Mouse (Mus musculus) embryonic fibroblast, embryonic 13.5 days (primary cell): ENCODE measurements around the gene Smyd3. TPM values are rescaled to one million over a fixed set of nuclear protein-coding genes. Genes with fewer than 3 reads are reported as not detected.

ENCODE experiments used
- H3K27ac ChIP-seq: 2 replicates; pipeline ENCODE4 v1.5.1; 2012; ENCODE audit warnings: low read length, control low read depth, inconsistent platforms; ENCODE audit not compliant: insufficient read depth
- H3K4me1 ChIP-seq: 2 replicates; pipeline ENCODE4 v1.6.1; 2011; ENCODE audit warnings: low read length; ENCODE audit not compliant: control insufficient read depth, insufficient read depth
- H3K4me3 ChIP-seq: 2 replicates; pipeline ENCODE4 v1.5.1; 2011; ENCODE audit warnings: mild to moderate bottlenecking, control low read depth, low read length; ENCODE audit not compliant: insufficient read depth
- CTCF ChIP-seq: IDR thresholded peaks from 2 replicates; pipeline ENCODE4 v1.5.1; 2011; ENCODE audit warnings: mild to moderate bottlenecking, control low read depth, low read length, moderate library complexity, borderline replicate concordance; ENCODE audit not compliant: insufficient read depth
- POLR2A ChIP-seq: IDR thresholded peaks from 2 replicates; pipeline ENCODE4 v1.6.1; 2011; ENCODE audit warnings: low read depth, mild to moderate bottlenecking, control low read depth, low read length, moderate library complexity
- polyA plus RNA-seq: library from polyadenylated mRNA; stranded (reverse); fragments of >200 nt; gene quantifications from 2 replicates; pipeline ENCODE4 v1.2.4, GENCODE M21; 2011; ENCODE audit warnings: low read depth; ENCODE audit not compliant: missing spikeins, insufficient read length

Gene Smyd3
- polyA plus RNA-seq, 1 experiment, result 12.3 TPM

- TF ChIP-seq POLR2A, result no peak
- TF ChIP-seq CTCF, result no peak
- no peak overlapping the region for H3K27ac ChIP-seq
- H3K4me1 ChIP-seq, result no peaks in the 10 kb centered on the region
- no peak overlapping the region for H3K4me3 ChIP-seq
Observed at GRCm38 (mm10) chr1:179160697-179161096, 357.1 kb downstream of the Smyd3 start.

- Histone ChIP-seq H3K4me1 (no peaks in the 10 kb centered on the region), H3K4me3 (no peak overlapping the region), H3K27ac (no peak overlapping the region)
- TF ChIP-seq POLR2A, result no peak
- TF ChIP-seq CTCF, result no peak
Observed at GRCm38 (mm10) chr1:179152376-179152775, 365.5 kb downstream of the Smyd3 start.

GRCm38 (mm10) chr1:179151275-179151674 lies 366.6 kb downstream of the Smyd3 start:
- TF ChIP-seq CTCF (no peak), POLR2A (no peak)
- no peaks in the 10 kb centered on the region for H3K4me1 ChIP-seq
- no peak overlapping the region for H3K27ac ChIP-seq
- no peak overlapping the region for H3K4me3 ChIP-seq

- Histone ChIP-seq H3K4me3 (no peak overlapping the region), H3K27ac (no peak overlapping the region), H3K4me1 (no peaks in the 10 kb centered on the region)
- TF ChIP-seq CTCF, result no peak
- TF ChIP-seq POLR2A, result no peak
Observed at GRCm38 (mm10) chr1:179149468-179150140, 368.2 kb downstream of the Smyd3 start.

- H3K4me3 ChIP-seq, result no peak overlapping the region
- H3K27ac ChIP-seq, result peak overlapping the region; percentile 35; the same call in 1 of the 2 replicates
- peaks cover 2% of the 10 kb centered on the region; the same call in 1 of the 2 replicates for H3K4me1 ChIP-seq
- TF ChIP-seq POLR2A (no peak), CTCF (no peak)
Observed at GRCm38 (mm10) chr1:179146730-179147167, 371.1 kb downstream of the Smyd3 start.

GRCm38 (mm10) chr1:179143154-179143832 lies 374.5 kb downstream of the Smyd3 start:
- Histone ChIP-seq H3K27ac (peak overlapping the region; percentile 12; the same call in 1 of the 2 replicates), H3K4me1 (peaks cover 14% of the 10 kb centered on the region; the same call in 1 of the 2 replicates), H3K4me3 (no peak overlapping the region)
- TF ChIP-seq POLR2A, result no peak
- TF ChIP-seq CTCF, result no peak

GRCm38 (mm10) chr1:179142177-179142576 lies 375.7 kb downstream of the Smyd3 start:
- peaks cover 14% of the 10 kb centered on the region; the same call in 1 of the 2 replicates for H3K4me1 ChIP-seq
- peak overlapping the region; percentile 98 for H3K27ac ChIP-seq
- TF ChIP-seq POLR2A (no peak), CTCF (no peak)
- no peak overlapping the region for H3K4me3 ChIP-seq

GRCm38 (mm10) chr1:179141071-179141650 lies 376.7 kb downstream of the Smyd3 start:
- Histone ChIP-seq H3K4me3 (no peak overlapping the region), H3K4me1 (peaks cover 14% of the 10 kb centered on the region), H3K27ac (peak overlapping the region; percentile 98)
- TF ChIP-seq POLR2A, result no peak
- no peak for TF ChIP-seq CTCF

- H3K4me1 ChIP-seq, result peaks cover 14% of the 10 kb centered on the region
- H3K4me3 ChIP-seq, result no peak overlapping the region
- H3K27ac ChIP-seq, result no peak overlapping the region
- no peak for TF ChIP-seq CTCF
- TF ChIP-seq POLR2A, result no peak
Observed at GRCm38 (mm10) chr1:179137145-179137477, 380.7 kb downstream of the Smyd3 start.
